Mouse (Mus musculus) heart, embryonic 15.5 days (tissue): ENCODE measurements around the gene Ube2d2b. TPM values are rescaled to one million over a fixed set of nuclear protein-coding genes. Genes with fewer than 3 reads are reported as not detected.

ENCODE experiments used
- ATAC-seq: fragments of 200-750 bp; cut with Nextera tagmentation; replicated peaks from 2 replicates; pipeline ENCODE4 v1.8.0; 2017; ENCODE audit warnings: low read depth, moderate TSS enrichment; ENCODE audit not compliant: insufficient number of reproducible peaks, insufficient read depth, low FRiP score
- H3K27ac ChIP-seq: fragments of 300-500 bp; sonication (generic); 2 replicates; pipeline ENCODE4 v1.5.1; 2015; ENCODE audit warnings: mild to moderate bottlenecking, inconsistent platforms
- H3K27me3 ChIP-seq: fragments of 300-500 bp; sonication (generic); 2 replicates; pipeline ENCODE4 v1.6.1; 2015; ENCODE audit warnings: inconsistent platforms
- H3K36me3 ChIP-seq: fragments of 300-500 bp; sonication (generic); 2 replicates; pipeline ENCODE4 v1.6.1; 2015; ENCODE audit warnings: mild to moderate bottlenecking, inconsistent platforms
- H3K4me1 ChIP-seq: fragments of 300-500 bp; sonication (generic); replicated peaks from 2 replicates; pipeline ENCODE4 v1.6.1; 2015; ENCODE audit warnings: inconsistent platforms
- H3K4me2 ChIP-seq: fragments of 300-500 bp; sonication (generic); 2 replicates; pipeline ENCODE4 v1.6.1; 2015; ENCODE audit warnings: inconsistent platforms, mild to moderate bottlenecking, moderate library complexity
- H3K4me3 ChIP-seq: fragments of 300-500 bp; sonication (generic); 2 replicates; pipeline ENCODE4 v1.5.1; 2015; ENCODE audit warnings: mild to moderate bottlenecking, inconsistent platforms
- H3K9ac ChIP-seq: fragments of 300-500 bp; sonication (generic); 2 replicates; pipeline ENCODE4 v1.6.1; 2015; ENCODE audit warnings: mild to moderate bottlenecking, inconsistent platforms
- H3K9me3 ChIP-seq: fragments of 300-500 bp; sonication (generic); replicated peaks from 2 replicates; pipeline ENCODE4 v1.6.1; 2016; ENCODE audit warnings: inconsistent platforms
- WGBS: fragments of 180-500 bp; shearing (Covaris S2); methylation state at CpG from one replicate; pipeline ENCODE4 v1.1.7; 2015; ENCODE audit warnings: mixed read lengths; 5-methylcytosine and 5-hydroxymethylcytosine counted together
- polyA plus RNA-seq: library from polyadenylated mRNA; unstranded; fragments of >200 nt; fragmentation: Nextera tagmentation; extraction: Ambion mirVana; gene quantifications from 2 replicates; pipeline ENCODE4 v1.2.1, GENCODE M21; 2015

The Ube2d2b gene
- polyA plus RNA-seq, 1 experiment from 2014 or later = 0.21 TPM

GRCm38 (mm10) chr5:107874561-107875260 lies 44.8 kb downstream of the Ube2d2b start, which contains the start of gene Evi5:
Gene Evi5, minus strand, starts transcription at chr5:107875107.
- Histone ChIP-seq H3K4me3 (peak within 1 kb of the TSS; percentile 20; the same call in 1 of the 2 replicates), H3K4me2 (peak within 1 kb of the TSS; percentile 46), H3K4me1 (peaks cover 26% of the 10 kb centered on the region), H3K36me3 (no peaks in the 10 kb centered on the region), H3K27ac (peak within 1 kb of the TSS; percentile 89), H3K9ac (no peak within 1 kb of the TSS), H3K9me3 (no peaks in the 10 kb centered on the region), H3K27me3 (no peaks in the 10 kb centered on the region)
- 31% methylated on average over 4 of the region's 4 CpGs for WGBS
- no peak; the same call in 1 of the 2 replicates for ATAC-seq

DNA sequence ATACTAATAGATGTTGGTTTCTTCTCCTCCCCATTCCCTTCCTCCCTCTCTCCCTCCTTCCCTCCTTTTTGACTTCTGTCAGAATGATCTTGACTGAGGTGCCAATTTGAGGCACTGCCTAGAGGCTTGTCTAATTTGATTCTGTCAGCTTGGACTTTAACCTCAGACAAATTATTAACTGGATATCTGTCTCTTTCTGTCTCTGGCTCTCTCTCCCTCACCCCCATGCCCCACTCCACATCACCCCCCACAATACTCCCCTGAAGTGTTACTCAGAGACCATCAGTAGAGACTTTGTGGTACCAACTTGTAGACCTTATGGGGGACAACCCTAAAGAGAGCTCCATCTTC lies 45.3 kb downstream of the Ube2d2b start:
- Histone ChIP-seq H3K27ac (peak overlapping the region; percentile 89), H3K9ac (no peak overlapping the region), H3K4me3 (no peak overlapping the region), H3K27me3 (no peaks in the 10 kb centered on the region), H3K9me3 (no peaks in the 10 kb centered on the region), H3K36me3 (no peaks in the 10 kb centered on the region), H3K4me2 (peak overlapping the region; percentile 46), H3K4me1 (peaks cover 26% of the 10 kb centered on the region)
- ATAC-seq = no peak

DNA sequence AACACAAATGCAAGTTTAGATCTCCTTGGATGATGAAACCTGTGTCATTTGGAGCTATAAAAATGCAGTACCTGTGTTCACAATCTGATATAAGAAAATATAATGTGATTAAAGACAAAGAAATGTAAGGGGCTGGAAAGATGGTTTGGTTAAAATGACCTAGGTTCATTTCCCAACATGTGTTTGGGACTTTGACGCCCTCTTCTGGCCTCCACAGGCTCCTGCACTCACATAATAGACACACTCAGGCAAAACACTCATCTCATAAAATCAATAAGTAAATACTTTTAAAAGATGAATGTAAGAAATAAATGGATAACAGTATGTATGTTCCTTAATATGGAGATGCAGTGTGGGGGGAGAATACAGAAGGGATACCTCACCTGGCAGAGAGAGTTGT lies 47.2 kb downstream of the Ube2d2b start:
- no peaks in the 10 kb centered on the region for H3K9me3 ChIP-seq
- no peak overlapping the region for H3K4me2 ChIP-seq
- H3K4me1 ChIP-seq = peaks cover 26% of the 10 kb centered on the region
- ATAC-seq = no peak
- 69% methylated on average over 1 of the region's 1 CpGs for WGBS
- no peaks in the 10 kb centered on the region for H3K36me3 ChIP-seq
- no peak overlapping the region for H3K9ac ChIP-seq
- H3K27ac ChIP-seq = no peak overlapping the region
- H3K27me3 ChIP-seq = no peaks in the 10 kb centered on the region
- no peak overlapping the region for H3K4me3 ChIP-seq

DNA sequence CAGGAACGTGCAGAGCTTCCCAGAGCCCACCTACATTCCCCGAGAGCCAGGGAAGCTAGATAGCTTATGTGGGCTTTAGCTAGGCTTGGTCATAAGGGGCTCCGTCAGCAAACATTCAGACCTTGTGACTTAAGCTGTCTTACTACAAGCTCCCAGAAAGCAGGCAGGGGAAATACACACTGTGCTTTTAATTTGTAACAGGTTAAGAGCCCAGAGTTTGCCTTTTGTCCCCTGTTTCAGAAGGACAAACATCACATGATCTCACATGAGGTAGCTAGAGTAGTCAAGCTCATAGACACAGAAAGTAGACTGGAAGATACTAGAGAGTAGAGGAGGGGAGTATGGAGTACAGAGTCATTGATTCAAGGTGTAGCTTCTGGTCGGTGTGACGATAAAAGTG lies 50.8 kb downstream of the Ube2d2b start:
- no peak for ATAC-seq

More for the DNA sequence above, 50.8 kb downstream of the Ube2d2b start:
- no peak overlapping the region for H3K9ac ChIP-seq
- WGBS = 70% methylated on average over 5 of the region's 5 CpGs
- H3K4me2 ChIP-seq = no peak overlapping the region
- no peaks in the 10 kb centered on the region for H3K36me3 ChIP-seq
- no peak overlapping the region for H3K4me3 ChIP-seq
- no peak overlapping the region for H3K27ac ChIP-seq
- no peaks in the 10 kb centered on the region; the same call in 1 of the 2 replicates for H3K4me1 ChIP-seq
- H3K9me3 ChIP-seq = no peaks in the 10 kb centered on the region
- no peaks in the 10 kb centered on the region for H3K27me3 ChIP-seq

Other genes starting within 250 kb of the Ube2d2b start
- 10.5 and 11.2 TPM in 2 replicates for gene Rpap2, start 232.7 kb upstream of the Ube2d2b start, polyA plus RNA-seq
- 16.1 and 18.0 TPM in 2 replicates for gene Glmn, start 232.2 kb upstream of the Ube2d2b start, polyA plus RNA-seq
- gene Gfi1, start 104.1 kb upstream of the Ube2d2b start, polyA plus RNA-seq = 0.11 and 1.5 TPM in 2 replicates
- gene Evi5, start 45.0 kb downstream of the Ube2d2b start, polyA plus RNA-seq = 41.7 and 44.9 TPM in 2 replicates
- 37.8 and 45.5 TPM in 2 replicates for gene Rpl5, start 70.4 kb downstream of the Ube2d2b start, polyA plus RNA-seq
- 19.1 and 20.2 TPM in 2 replicates for gene Fam69a, start 157.0 kb downstream of the Ube2d2b start, polyA plus RNA-seq
- 53.0 and 89.6 TPM in 2 replicates for gene Mtf2, start 235.6 kb downstream of the Ube2d2b start, polyA plus RNA-seq